Mouse (Mus musculus): ENCODE measurements around the gene Fgf22.
"Not testable (repeated sequence)": the region's sequence is repeated elsewhere in the genome, so short reads cannot be mapped to it uniquely, and the experiment has no call there.

Gene Fgf22

GRCm38 (mm10) chr10:79732500-79732899 is 22.4 kb upstream of the Fgf22 start:
- peak; percentile 62 for DNase-seq (ENCODE audit: low read depth)

- DNase-seq (ENCODE audit: low read depth): no peak
Measured at GRCm38 (mm10) chr10:79733847-79734246, 21.0 kb upstream of the Fgf22 start.

GRCm38 (mm10) chr10:79735361-79735760 is 19.5 kb upstream of the Fgf22 start:
- no peak for DNase-seq (ENCODE audit: low read depth)

GRCm38 (mm10) chr10:79736706-79737105 is 18.2 kb upstream of the Fgf22 start:
- no peak for DNase-seq (ENCODE audit: low read depth)

- DNase-seq (ENCODE audit: low read depth): peak; percentile 53
Measured at GRCm38 (mm10) chr10:79738259-79738658, 16.6 kb upstream of the Fgf22 start.

- DNase-seq (ENCODE audit: low read depth): no peak
Measured at GRCm38 (mm10) chr10:79739234-79739633, 15.6 kb upstream of the Fgf22 start.

- DNase-seq (ENCODE audit: low read depth): no peak
Measured at GRCm38 (mm10) chr10:79740863-79741262, 14.0 kb upstream of the Fgf22 start.

GRCm38 (mm10) chr10:79743161-79743560 is 11.7 kb upstream of the Fgf22 start:
- DNase-seq (ENCODE audit: low read depth): no peak

- no peak for DNase-seq (ENCODE audit: low read depth)
Measured at GRCm38 (mm10) chr10:79743650-79744365, 11.1 kb upstream of the Fgf22 start.

GRCm38 (mm10) chr10:79745411-79745810 is 9.5 kb upstream of the Fgf22 start:
- no peak for DNase-seq (ENCODE audit: low read depth)

GRCm38 (mm10) chr10:79745898-79746773 is 8.7 kb upstream of the Fgf22 start, which contains the start of gene Polrmt:
Polrmt (minus strand) TSS chr10:79746581.
- DNase-seq (ENCODE audit: low read depth): peak; percentile 98

- no peak for DNase-seq (ENCODE audit: low read depth)
Measured at GRCm38 (mm10) chr10:79746774-79747151, 8.1 kb upstream of the Fgf22 start.

- no peak for DNase-seq (ENCODE audit: low read depth)
Measured at GRCm38 (mm10) chr10:79748496-79748895, 6.4 kb upstream of the Fgf22 start.

GRCm38 (mm10) chr10:79755854-79756253 is 978 bp downstream of the Fgf22 start:
- DNase-seq (ENCODE audit: low read depth): no peak

- no peak for DNase-seq (ENCODE audit: low read depth)
Measured at GRCm38 (mm10) chr10:79756660-79757059, 1.8 kb downstream of the Fgf22 start.

- not testable (repeated sequence) for DNase-seq (ENCODE audit: low read depth)
Measured at GRCm38 (mm10) chr10:79759675-79760074, 4.8 kb downstream of the Fgf22 start.

GRCm38 (mm10) chr10:79760603-79761143 is 5.8 kb downstream of the Fgf22 start:
- no peak for DNase-seq (ENCODE audit: low read depth)

- no peak for DNase-seq (ENCODE audit: low read depth)
Measured at GRCm38 (mm10) chr10:79762875-79763274, 8.0 kb downstream of the Fgf22 start.

GRCm38 (mm10) chr10:79764234-79764633 is 9.4 kb downstream of the Fgf22 start:
- DNase-seq (ENCODE audit: low read depth): no peak

GRCm38 (mm10) chr10:79765228-79765745 is 10.4 kb downstream of the Fgf22 start:
- DNase-seq (ENCODE audit: low read depth): no peak

- DNase-seq (ENCODE audit: low read depth): peak; percentile 41
Measured at GRCm38 (mm10) chr10:79766001-79766507, 11.2 kb downstream of the Fgf22 start.
